9 mouse cellular contexts compared by ENCODE assay signal in the genomic region with DNA sequence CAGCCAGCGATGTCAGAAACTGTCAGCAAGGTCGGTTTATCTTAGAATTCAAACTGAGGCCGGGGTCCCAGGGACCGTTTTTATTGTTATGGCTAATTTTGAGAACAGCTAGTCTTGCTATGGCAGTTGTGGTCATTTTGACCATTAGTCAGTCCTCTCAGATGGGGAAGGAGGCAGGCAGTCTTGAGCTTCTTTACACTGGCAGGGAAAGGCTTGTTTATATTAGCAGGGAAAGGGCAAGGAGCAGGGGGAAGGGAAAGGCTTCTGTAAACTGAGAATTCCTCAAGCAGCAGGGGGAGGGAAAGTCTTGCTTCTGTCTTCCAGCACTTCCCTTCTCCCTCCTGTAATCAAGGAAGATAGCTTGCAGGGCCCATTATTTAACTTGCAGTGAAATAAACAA. TPM values are rescaled to one million over a fixed set of nuclear protein-coding genes. Genes with fewer than 3 reads are reported as not detected.
A peak's percentile ranks its signal among the peaks of the same experiment; 100 is the strongest.
DNase-seq lines count a peak whose midpoint lies in the region; ATAC-seq and TF ChIP-seq lines count a peak whose summit lies in the region.
"Not testable (repeated sequence)": the region's sequence is repeated elsewhere in the genome, so short reads cannot be mapped to it uniquely, and the experiment has no call there.
"Had no signal": no experiment of that assay in that cellular context is flagged by ENCODE, and none has a peak within 500 bp of the region (broad histone marks: within the 10 kb centered on the region; RNA-seq: fewer than 3 reads in every experiment).

No protein-coding gene starts in this region.

- peak overlapping the region; percentile 61 for H3K4me3 ChIP-seq in embryonic facial prominence, embryonic 10.5 days
- peak overlapping the region; percentile 79 for H3K4me3 ChIP-seq in gastrocnemius, adult 2 months
- H3K4me3 ChIP-seq in hindbrain, embryonic 15.5 days: peak overlapping the region; percentile 50
- peak overlapping the region; percentile 67 for H3K4me3 ChIP-seq in liver, embryonic 16.5 days (ENCODE audit: low read depth, low read length)
- peak overlapping the region; percentile 47 for H3K4me3 ChIP-seq in midbrain, embryonic 14.5 days (replicated peaks; ENCODE audit: low read depth, low read length)
- peak overlapping the region; percentile 46 for H3K4me3 ChIP-seq in stomach, postnatal 0 days (ENCODE audit: low read depth, low read length)

- H3K36me3 ChIP-seq in embryonic facial prominence, embryonic 10.5 days (replicated peaks); hindbrain, embryonic 15.5 days; liver, embryonic 16.5 days (ENCODE audit: control insufficient read depth, insufficient read depth); midbrain, embryonic 14.5 days (ENCODE audit: control insufficient read depth, insufficient read depth, low read length); stomach, postnatal 0 days (ENCODE audit: control insufficient read depth, insufficient read depth, low read length): not testable (repeated sequence)

- 4% methylated on average over 4 of the region's 4 CpGs for WGBS in embryonic facial prominence, embryonic 10.5 days
- 1% methylated on average over 4 of the region's 4 CpGs for WGBS in hindbrain, embryonic 15.5 days
- WGBS in liver, embryonic 16.5 days (ENCODE audit: insufficient replicate concordance): 1% methylated on average over 4 of the region's 4 CpGs
- WGBS in midbrain, embryonic 14.5 days: 3% methylated on average over 4 of the region's 4 CpGs
- WGBS in stomach, postnatal 0 days: under 1% methylated on average over 4 of the region's 4 CpGs

- H3K9me3 ChIP-seq in embryonic facial prominence, embryonic 10.5 days; hindbrain, embryonic 15.5 days; liver, embryonic 16.5 days (replicated peaks; ENCODE audit: control insufficient read depth, low read length); midbrain, embryonic 14.5 days (ENCODE audit: control insufficient read depth, low read length); stomach, postnatal 0 days (ENCODE audit: control insufficient read depth, low read length): not testable (repeated sequence)

- TF ChIP-seq CTCF in gastrocnemius, adult 2 months (IDR thresholded peaks at IDR 0.05); stomach, postnatal 0 days (IDR thresholded peaks at IDR 0.05; ENCODE audit: low read depth): not testable (repeated sequence)

- H3K27me3 ChIP-seq in embryonic facial prominence, embryonic 10.5 days (replicated peaks; ENCODE audit: low read depth, poor library complexity, severe bottlenecking); hindbrain, embryonic 15.5 days; liver, embryonic 16.5 days (ENCODE audit: control insufficient read depth, insufficient read depth, low read depth, low read length); midbrain, embryonic 14.5 days (ENCODE audit: control insufficient read depth, insufficient read depth, low read length); stomach, postnatal 0 days (ENCODE audit: control insufficient read depth, insufficient read depth, low read length): not testable (repeated sequence)

- ATAC-seq in hindbrain, embryonic 15.5 days (ENCODE audit: low FRiP score, low read depth); liver, embryonic 16.5 days (ENCODE audit: low read depth); midbrain, embryonic 14.5 days (ENCODE audit: low FRiP score, low TSS enrichment): not testable (repeated sequence)
- ATAC-seq in stomach, postnatal 0 days (ENCODE audit: low FRiP score, low TSS enrichment): peak; percentile 61; the same call in 1 of the 2 replicates

- peak; percentile 72 for DNase-seq in R1 (ENCODE audit: low read depth, low spot score)
- peak; percentile 20 for DNase-seq in embryonic facial prominence, embryonic 10.5 days (ENCODE audit: low spot score)
- not testable (repeated sequence) for DNase-seq in gastrocnemius, adult 2 months
- DNase-seq in layer of hippocampus, adult 11-12 months (ENCODE audit: low spot score): peak; percentile 3
- DNase-seq in midbrain, embryonic 14.5 days: peak; percentile 29
- peak; percentile 15 for DNase-seq in stomach, postnatal 0 days (ENCODE audit: low spot score)

- TF ChIP-seq EP300 in stomach, postnatal 0 days (optimal IDR thresholded peaks at IDR 0.05): not testable (repeated sequence)

- H3K27ac ChIP-seq in embryonic facial prominence, embryonic 10.5 days (replicated peaks): peak overlapping the region; percentile 81
- peak overlapping the region; percentile 90 for H3K27ac ChIP-seq in gastrocnemius, adult 2 months
- H3K27ac ChIP-seq in hindbrain, embryonic 15.5 days (replicated peaks): peak overlapping the region; percentile 81; the same call in 1 of the 2 replicates
- not testable (repeated sequence) for H3K27ac ChIP-seq in liver, embryonic 16.5 days (ENCODE audit: low read length); stomach, postnatal 0 days (replicated peaks)
- peak overlapping the region; percentile 55; the same call in 1 of the 2 replicates for H3K27ac ChIP-seq in midbrain, embryonic 14.5 days (replicated peaks; ENCODE audit: low read depth, low read length)

- intact Hi-C loops in gastrocnemius, adult 2 months (cut with DNase I): loop anchor here (10.0 kb wide), 1 partner anchor 188 kb away; a partner anchor contains a TSS

- not testable (repeated sequence) for H3K4me1 ChIP-seq in embryonic facial prominence, embryonic 10.5 days; hindbrain, embryonic 15.5 days (replicated peaks); liver, embryonic 16.5 days (ENCODE audit: control insufficient read depth, low read depth, low read length); midbrain, embryonic 14.5 days (ENCODE audit: control insufficient read depth, insufficient read depth, low read length); stomach, postnatal 0 days (replicated peaks; ENCODE audit: control insufficient read depth, insufficient read depth)

- H3K4me2 ChIP-seq in hindbrain, embryonic 15.5 days: peak overlapping the region; percentile 65
- peak overlapping the region; percentile 54 for H3K4me2 ChIP-seq in liver, embryonic 16.5 days (ENCODE audit: low read depth, low read length)
- peak overlapping the region; percentile 55 for H3K4me2 ChIP-seq in midbrain, embryonic 14.5 days (ENCODE audit: low read length)
- H3K4me2 ChIP-seq in stomach, postnatal 0 days (replicated peaks; ENCODE audit: low read depth): peak overlapping the region; percentile 59

- H3K9ac ChIP-seq in hindbrain, embryonic 15.5 days: peak overlapping the region; percentile 54; the same call in 1 of the 2 replicates
- H3K9ac ChIP-seq in liver, embryonic 16.5 days (ENCODE audit: low read depth, low read length): peak overlapping the region; percentile 61; the same call in 1 of the 2 replicates
- peak overlapping the region; percentile 60 for H3K9ac ChIP-seq in midbrain, embryonic 14.5 days (replicated peaks; ENCODE audit: low read length)
- H3K9ac ChIP-seq in stomach, postnatal 0 days (ENCODE audit: low read length): peak overlapping the region; percentile 58; the same call in 1 of the 2 replicates

RNA-seq across cellular contexts. Expression of a gene that starts 0.7 kb away (rescaled TPM):
- polyA plus RNA-seq in embryonic facial prominence, embryonic 10.5 days (2016; fragmentation: Nextera tagmentation; extraction: Ambion mirVana): 9.9 and 11.7 TPM in 2 replicates
- total RNA-seq in gastrocnemius, adult 2 months (2021): 1 to 10 TPM; 3.6 to 4.1 TPM
- 6.4 and 6.7 TPM in 2 replicates for polyA plus RNA-seq in hindbrain, embryonic 15.5 days (2015; fragmentation: Nextera tagmentation; extraction: Ambion mirVana)
- polyA plus RNA-seq in liver, embryonic 16.5 days (2015; fragmentation: Nextera tagmentation; extraction: Ambion mirVana): 1.5 and 1.7 TPM in 2 replicates
- 7.6 and 8.2 TPM in 2 replicates for polyA plus RNA-seq in midbrain, embryonic 14.5 days (2014; fragmentation: Nextera tagmentation; extraction: Ambion mirVana)
- 2.3 and 2.5 TPM in 2 replicates for polyA plus RNA-seq in stomach, postnatal 0 days (2015; fragmentation: Nextera tagmentation; extraction: Ambion mirVana)

RNA-seq across cellular contexts. Expression of a gene that starts 33.6 kb away (rescaled TPM):
- not detected in 2 replicates for polyA plus RNA-seq in embryonic facial prominence, embryonic 10.5 days (2016; fragmentation: Nextera tagmentation; extraction: Ambion mirVana)
- total RNA-seq in gastrocnemius, adult 2 months (2021): not detected
- polyA plus RNA-seq in hindbrain, embryonic 15.5 days (2015; fragmentation: Nextera tagmentation; extraction: Ambion mirVana): not detected in 2 replicates
- polyA plus RNA-seq in liver, embryonic 16.5 days (2015; fragmentation: Nextera tagmentation; extraction: Ambion mirVana): not detected in 2 replicates
- polyA plus RNA-seq in midbrain, embryonic 14.5 days (2014; fragmentation: Nextera tagmentation; extraction: Ambion mirVana): not detected in 2 replicates
- polyA plus RNA-seq in stomach, postnatal 0 days (2015; fragmentation: Nextera tagmentation; extraction: Ambion mirVana): not detected in 2 replicates
- total RNA-seq: gastrocnemius, postnatal 4 days had no signal

RNA-seq across cellular contexts. Expression of a gene that starts 50.9 kb away (rescaled TPM):
- 3.3 and 3.9 TPM in 2 replicates for polyA plus RNA-seq in embryonic facial prominence, embryonic 10.5 days (2016; fragmentation: Nextera tagmentation; extraction: Ambion mirVana)
- total RNA-seq in gastrocnemius, adult 2 months (2021): 1 to 10 TPM in 1 of 2 experiments, under 1 TPM in 1; 0.66 to 1.2 TPM
- 2.5 and 2.6 TPM in 2 replicates for polyA plus RNA-seq in hindbrain, embryonic 15.5 days (2015; fragmentation: Nextera tagmentation; extraction: Ambion mirVana)
- 0.59 and 0.71 TPM in 2 replicates for polyA plus RNA-seq in liver, embryonic 16.5 days (2015; fragmentation: Nextera tagmentation; extraction: Ambion mirVana)
- 1.4 and 3.1 TPM in 2 replicates for polyA plus RNA-seq in midbrain, embryonic 14.5 days (2014; fragmentation: Nextera tagmentation; extraction: Ambion mirVana)
- 0.84 and 0.91 TPM in 2 replicates for polyA plus RNA-seq in stomach, postnatal 0 days (2015; fragmentation: Nextera tagmentation; extraction: Ambion mirVana)
